Mouse (Mus musculus): ENCODE results near the gene Cox7a2l.

DNA sequence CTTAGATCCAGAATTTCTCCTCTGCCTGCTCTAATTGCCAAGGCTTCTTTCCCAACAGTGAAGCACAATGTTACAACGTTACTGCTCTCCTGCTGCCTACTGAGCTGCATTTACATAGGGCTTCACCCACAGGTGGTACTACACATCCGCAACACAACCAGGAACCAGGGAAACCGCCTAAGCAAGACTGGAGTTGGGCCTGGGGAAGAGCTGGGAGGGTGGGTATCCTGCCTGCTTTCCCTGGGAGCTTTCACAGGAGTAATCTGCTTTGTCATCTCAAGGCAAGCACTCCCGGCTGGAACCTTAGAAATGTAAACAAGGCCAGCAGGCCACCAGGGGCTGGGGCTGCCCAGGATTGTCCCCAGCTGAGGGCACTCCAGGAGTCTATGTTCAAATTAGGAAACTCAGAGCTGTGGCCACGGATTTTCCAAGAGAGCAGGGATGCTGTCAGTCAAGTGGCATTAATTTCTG is 9.0 kb upstream of the Cox7a2l start:
- TF ChIP-seq CTCF (IDR thresholded peaks at IDR 0.05; ENCODE audit: extremely low read depth, insufficient read depth, low read length) (no peak), POLR2A (IDR thresholded peaks at IDR 0.05; ENCODE audit: extremely low read depth, insufficient read depth, low read length) (no peak)
